Mouse (Mus musculus): ENCODE results near the gene Samd4b. TPM values are rescaled to one million over a fixed set of nuclear protein-coding genes. Genes with fewer than 3 reads are reported as not detected.
"Not testable (repeated sequence)": the region's sequence is repeated elsewhere in the genome, so short reads cannot be mapped to it uniquely, and the experiment has no call there.

The Samd4b gene
- polyA plus RNA-seq, 2 experiments: 4.5 to 12.0 TPM

DNA sequence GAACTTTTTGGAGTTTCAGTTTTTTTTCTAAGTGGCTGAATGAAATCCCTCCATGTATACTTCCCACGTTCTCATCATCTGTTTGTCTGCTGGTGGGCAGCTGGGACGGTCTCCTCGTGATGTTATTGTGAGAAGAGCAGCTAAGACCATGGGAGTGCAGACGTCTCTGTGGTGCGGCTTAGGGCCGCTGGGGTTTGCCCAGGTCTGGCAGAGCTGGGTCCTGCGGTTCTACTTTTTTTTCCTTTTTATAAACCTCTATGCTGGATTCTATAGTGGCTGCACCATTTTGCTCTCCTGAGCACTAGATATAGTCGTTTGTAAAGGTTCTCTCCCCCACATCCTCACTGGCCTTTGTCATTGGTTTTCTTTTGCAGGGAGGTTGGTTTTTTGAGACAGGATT lies 86.5 kb downstream of the Samd4b start:
- DNase-seq (ENCODE audit: low read depth in 3 of 3, low spot score in 3 of 3) (no peak), ATAC-seq (ENCODE audit: insufficient read depth) (no peak)
- Histone ChIP-seq H3K27ac (no peak overlapping the region), H3K4me3 (ENCODE audit: insufficient read depth in 1 of 2, low read depth in 2 of 2, low read length in 2 of 2) (no peak overlapping the region), H3K9ac (replicated peaks) (no peak overlapping the region), H3K4me1 (replicated peaks; ENCODE audit: control insufficient read depth in 2 of 2, insufficient read depth in 2 of 2, low read length in 1 of 2) (no peaks in the 10 kb centered on the region), H3K4me2 (ENCODE audit: low read depth) (no peak overlapping the region), H3K9me3 (ENCODE audit: control insufficient read depth, low read length) (no peaks in the 10 kb centered on the region), H3K36me3 (replicated peaks; ENCODE audit: control insufficient read depth, insufficient read depth, low read depth) (no peaks in the 10 kb centered on the region), H3K27me3 (ENCODE audit: control insufficient read depth, insufficient read depth, low read length) (no peaks in the 10 kb centered on the region)
- WGBS (ENCODE audit: insufficient replicate concordance): 55% methylated on average over 8 of the region's 8 CpGs
- TF ChIP-seq EP300 (IDR thresholded peaks at IDR 0.05; ENCODE audit: low read depth) (no peak), CTCF (IDR thresholded peaks at IDR 0.05; ENCODE audit: low read depth) (no peak)

DNA sequence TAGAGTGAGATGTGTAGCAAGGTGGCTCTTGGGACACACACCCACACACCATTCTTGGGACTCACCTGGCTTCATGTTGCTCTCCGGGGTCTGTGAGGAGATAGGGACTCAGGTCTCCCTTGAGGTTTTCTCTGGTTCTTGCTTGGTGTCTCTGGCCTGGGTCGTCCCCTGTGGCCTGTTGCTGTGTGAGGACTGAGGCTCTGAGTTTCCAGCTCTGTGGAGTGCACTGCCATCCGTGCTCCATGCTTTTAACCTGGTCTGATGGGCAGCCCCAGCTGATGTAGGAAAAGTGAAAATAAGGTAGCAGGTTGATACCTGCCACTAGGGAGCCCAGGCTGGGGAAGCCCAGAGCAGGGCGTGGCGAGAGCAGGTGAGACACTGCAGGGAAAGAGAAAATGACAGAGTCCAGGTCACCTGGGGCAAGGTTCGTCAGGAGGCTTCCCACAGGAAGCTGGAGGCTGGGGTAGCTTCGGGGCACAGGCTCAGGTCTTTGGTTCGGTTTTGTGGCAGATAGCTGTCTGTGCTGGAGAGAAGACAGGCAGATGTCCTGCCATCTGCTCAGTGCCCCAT lies 87.5 kb downstream of the Samd4b start, which contains the start of gene Ifnl2:
TSS of gene Ifnl2 (minus strand) at position 51 of the 570 bp plus-strand sequence.
- not testable (repeated sequence) for H3K27me3 ChIP-seq (ENCODE audit: control insufficient read depth, insufficient read depth, low read length); H3K4me2 ChIP-seq (ENCODE audit: low read depth); DNase-seq (ENCODE audit: low read depth in 3 of 3, low spot score in 3 of 3); H3K9me3 ChIP-seq (ENCODE audit: control insufficient read depth, low read length); H3K9ac ChIP-seq (replicated peaks); H3K4me1 ChIP-seq (replicated peaks; ENCODE audit: control insufficient read depth in 2 of 2, insufficient read depth in 2 of 2, low read length in 1 of 2); H3K36me3 ChIP-seq (replicated peaks; ENCODE audit: control insufficient read depth, insufficient read depth, low read depth); ATAC-seq (ENCODE audit: insufficient read depth); H3K4me3 ChIP-seq (ENCODE audit: insufficient read depth in 1 of 2, low read depth in 2 of 2, low read length in 2 of 2); H3K27ac ChIP-seq
- WGBS (ENCODE audit: insufficient replicate concordance): 39% methylated on average over 8 of the region's 8 CpGs

DNA sequence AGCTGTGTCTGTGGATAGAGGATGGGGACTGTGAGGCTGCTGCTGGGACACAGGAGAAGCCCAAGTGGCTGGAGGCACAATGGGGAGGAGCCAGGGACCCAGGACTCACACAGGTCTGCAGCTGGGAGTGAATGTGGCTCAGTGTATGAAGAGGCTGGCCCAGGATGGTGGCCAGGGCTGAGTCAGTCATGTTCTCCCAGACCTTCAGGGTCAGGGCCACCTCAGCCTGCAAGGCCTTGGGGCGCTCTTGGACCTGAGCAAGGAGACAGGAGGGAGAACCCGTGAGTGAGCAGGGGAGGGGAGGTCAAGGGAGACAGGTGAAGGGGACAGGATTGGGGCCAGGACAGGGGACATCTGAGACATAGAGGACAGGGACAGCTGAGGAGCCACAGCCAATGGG lies 88.8 kb downstream of the Samd4b start:
- H3K4me1 ChIP-seq (replicated peaks; ENCODE audit: control insufficient read depth in 2 of 2, insufficient read depth in 2 of 2, low read length in 1 of 2); H3K9ac ChIP-seq (replicated peaks); H3K27me3 ChIP-seq (ENCODE audit: control insufficient read depth, insufficient read depth, low read length); DNase-seq (ENCODE audit: low read depth in 3 of 3, low spot score in 3 of 3); H3K27ac ChIP-seq; ATAC-seq (ENCODE audit: insufficient read depth); H3K9me3 ChIP-seq (ENCODE audit: control insufficient read depth, low read length); H3K36me3 ChIP-seq (replicated peaks; ENCODE audit: control insufficient read depth, insufficient read depth, low read depth); H3K4me2 ChIP-seq (ENCODE audit: low read depth); H3K4me3 ChIP-seq (ENCODE audit: insufficient read depth in 1 of 2, low read depth in 2 of 2, low read length in 2 of 2): not testable (repeated sequence)
- 49% methylated on average over 2 of the region's 2 CpGs for WGBS (ENCODE audit: insufficient replicate concordance)

DNA sequence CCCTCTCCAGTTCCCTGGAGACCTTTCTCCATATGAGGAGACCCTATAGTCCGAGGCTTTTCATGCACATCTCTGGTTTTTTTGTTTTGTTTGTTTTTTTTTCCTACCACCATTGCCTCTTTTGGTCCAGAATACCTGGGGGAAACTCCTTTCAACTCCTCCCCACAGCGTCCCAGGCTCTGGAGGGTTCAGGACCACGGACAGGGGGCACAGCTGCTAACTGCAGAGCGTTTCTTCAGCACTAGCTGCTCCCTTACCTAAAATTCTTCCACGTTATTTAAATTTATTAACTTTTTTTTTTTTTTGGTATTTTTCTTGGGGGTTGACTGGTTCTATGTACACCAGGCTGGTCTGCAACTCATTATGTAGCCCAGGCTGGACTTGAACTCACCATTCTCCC lies 92.4 kb downstream of the Samd4b start:
- H3K9ac ChIP-seq (replicated peaks): no peak overlapping the region
- no peaks in the 10 kb centered on the region for H3K27me3 ChIP-seq (ENCODE audit: control insufficient read depth, insufficient read depth, low read length)
- H3K36me3 ChIP-seq (replicated peaks; ENCODE audit: control insufficient read depth, insufficient read depth, low read depth): no peaks in the 10 kb centered on the region
- no peak overlapping the region for H3K4me2 ChIP-seq (ENCODE audit: low read depth)
- ATAC-seq (ENCODE audit: insufficient read depth): no peak
- H3K27ac ChIP-seq: no peak overlapping the region
- TF ChIP-seq EP300 (IDR thresholded peaks at IDR 0.05; ENCODE audit: low read depth) (no peak), CTCF (IDR thresholded peaks at IDR 0.05; ENCODE audit: low read depth) (no peak)
- no peaks in the 10 kb centered on the region for H3K4me1 ChIP-seq (replicated peaks; ENCODE audit: control insufficient read depth in 2 of 2, insufficient read depth in 2 of 2, low read length in 1 of 2)
- no peak overlapping the region for H3K4me3 ChIP-seq (ENCODE audit: insufficient read depth in 1 of 2, low read depth in 2 of 2, low read length in 2 of 2)
- no peak for DNase-seq (ENCODE audit: low read depth in 3 of 3, low spot score in 3 of 3)
- 6% methylated on average over 5 of the region's 5 CpGs for WGBS (ENCODE audit: insufficient replicate concordance)
- H3K9me3 ChIP-seq (ENCODE audit: control insufficient read depth, low read length): no peaks in the 10 kb centered on the region

DNA sequence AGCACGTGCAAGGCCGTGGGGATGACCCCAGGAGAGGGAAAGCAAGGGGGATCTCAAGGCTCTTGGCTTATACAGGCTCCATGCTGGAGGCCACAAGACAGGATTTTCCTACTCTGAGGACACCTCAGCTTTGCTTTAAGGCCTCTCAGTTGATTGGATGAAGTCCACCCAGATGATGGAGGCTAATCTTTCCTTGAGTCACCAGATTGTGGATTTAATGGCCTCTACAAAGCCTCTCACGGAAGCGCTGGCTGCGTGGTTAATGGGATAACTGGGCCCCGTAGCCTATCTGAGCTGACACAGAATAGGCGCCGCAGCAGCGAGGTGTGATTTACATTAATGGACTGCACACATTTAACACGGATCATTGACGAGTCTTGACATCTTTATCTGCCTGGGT lies 102.5 kb downstream of the Samd4b start:
- H3K9me3 ChIP-seq (ENCODE audit: control insufficient read depth, low read length): no peaks in the 10 kb centered on the region
- no peak for TF ChIP-seq CTCF (IDR thresholded peaks at IDR 0.05; ENCODE audit: low read depth)
- TF ChIP-seq EP300 (IDR thresholded peaks at IDR 0.05; ENCODE audit: low read depth): no peak
- no peaks in the 10 kb centered on the region for H3K36me3 ChIP-seq (replicated peaks; ENCODE audit: control insufficient read depth, insufficient read depth, low read depth)
- H3K4me3 ChIP-seq (ENCODE audit: insufficient read depth in 1 of 2, low read depth in 2 of 2, low read length in 2 of 2): no peak overlapping the region
- WGBS (ENCODE audit: insufficient replicate concordance): 66% methylated on average over 11 of the region's 11 CpGs
- H3K4me1 ChIP-seq (replicated peaks; ENCODE audit: control insufficient read depth in 2 of 2, insufficient read depth in 2 of 2, low read length in 1 of 2): no peaks in the 10 kb centered on the region
- DNase-seq (ENCODE audit: low read depth in 3 of 3, low spot score in 3 of 3) (no peak), ATAC-seq (ENCODE audit: insufficient read depth) (no peak)
- no peak overlapping the region for H3K9ac ChIP-seq (replicated peaks)
- no peaks in the 10 kb centered on the region for H3K27me3 ChIP-seq (ENCODE audit: control insufficient read depth, insufficient read depth, low read length)
- H3K27ac ChIP-seq: no peak overlapping the region
- no peak overlapping the region for H3K4me2 ChIP-seq (ENCODE audit: low read depth)
